Mouse (Mus musculus) layer of hippocampus, postnatal 36 days (tissue): ENCODE results near the gene Cript. TPM values are rescaled to one million over a fixed set of nuclear protein-coding genes. Genes with fewer than 3 reads are reported as not detected.

Experiments used
- DNase-seq, 2 experiments: peaks; one replicate each; pipeline ENCODE4 v3.0.0; 2022
- total RNA-seq, 2 experiments: library from RNA; stranded (reverse); gene quantifications; 2 replicates each; pipeline ENCODE4 v1.2.3; 2021

Cript gene
- total RNA-seq = 10 to 100 TPM; 57.3 to 62.1 TPM

DNA sequence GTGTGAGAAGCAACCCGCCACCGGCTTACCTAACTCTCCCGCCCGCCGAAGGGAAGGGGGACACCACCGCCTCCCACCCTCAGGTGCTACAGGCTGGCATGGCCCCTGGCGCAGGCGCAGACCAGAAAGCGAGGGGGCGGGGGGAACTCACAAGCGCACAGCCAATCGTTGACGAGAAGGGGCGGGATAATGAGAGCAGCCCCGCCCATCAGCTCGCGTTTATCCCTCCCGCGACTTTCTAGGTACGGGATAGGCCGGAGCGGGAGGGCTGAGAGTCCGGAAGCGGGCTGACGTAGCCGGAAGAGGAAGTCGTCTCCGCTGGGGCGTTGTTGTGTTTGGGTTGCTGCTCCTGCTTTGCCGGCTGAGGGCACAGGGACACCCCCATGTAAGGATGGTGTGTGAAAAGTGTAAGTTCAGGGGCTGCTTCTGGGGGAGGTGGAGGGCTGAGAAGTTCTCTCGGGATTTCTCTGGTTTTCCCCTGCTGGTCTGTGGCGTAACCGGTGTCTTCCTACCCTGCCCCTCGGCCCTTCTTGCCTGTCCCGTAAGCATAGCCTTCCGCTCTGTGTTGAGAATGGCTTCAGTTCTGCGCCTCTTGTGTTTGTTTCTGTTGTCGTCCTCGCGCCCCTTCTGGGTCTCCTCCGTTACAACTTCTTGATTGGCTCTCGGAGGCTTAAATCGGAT is at the start of gene Cript, which contains the start of gene Pigf:
Gene Cript (plus strand): TSS at position 282 of the 681 bp plus-strand sequence.
Gene Pigf (minus strand): TSS at position 138 of the 681 bp plus-strand sequence.
- DNase-seq = peak; percentile 96 to 97

DNA sequence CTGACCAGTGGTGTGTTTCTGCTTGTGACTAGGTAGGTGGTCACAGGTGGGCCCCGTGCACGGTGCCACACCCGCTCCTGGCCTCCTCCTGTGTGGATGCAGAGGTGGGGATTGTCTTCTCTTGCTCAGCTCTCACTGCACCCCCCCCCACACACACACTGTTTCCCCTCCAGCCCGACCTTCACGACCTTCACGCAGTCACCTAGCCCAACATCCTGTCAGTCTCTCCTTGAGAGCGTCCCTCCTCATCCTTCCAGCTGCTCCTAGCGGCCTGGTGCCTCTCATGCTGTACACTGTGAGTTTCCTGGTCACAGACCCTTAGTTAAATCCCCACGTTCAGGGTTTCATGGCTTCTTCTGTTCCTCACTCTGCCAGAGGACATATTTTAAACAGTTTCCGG is 49.0 kb upstream of the Cript start:
- no peak for DNase-seq

DNA sequence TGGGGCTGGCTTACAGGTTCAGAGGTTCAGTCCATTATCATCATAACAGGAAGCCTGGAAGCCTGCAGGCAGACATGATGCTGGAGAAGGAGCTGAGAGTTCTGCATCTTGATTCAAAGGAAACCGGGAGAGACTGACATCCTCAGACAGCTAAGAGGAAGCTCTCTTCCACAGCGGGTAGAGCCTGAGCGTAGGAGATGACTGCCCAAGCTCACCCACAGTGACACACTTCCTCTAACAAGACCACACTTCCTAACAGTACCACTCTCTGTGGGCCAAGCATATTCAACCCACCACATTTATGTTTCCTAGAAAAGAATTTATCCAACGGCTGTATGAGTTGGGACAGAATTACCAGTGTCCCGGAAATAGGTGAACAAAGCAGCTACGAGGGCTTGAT is 46.9 kb upstream of the Cript start:
- DNase-seq = no peak

DNA sequence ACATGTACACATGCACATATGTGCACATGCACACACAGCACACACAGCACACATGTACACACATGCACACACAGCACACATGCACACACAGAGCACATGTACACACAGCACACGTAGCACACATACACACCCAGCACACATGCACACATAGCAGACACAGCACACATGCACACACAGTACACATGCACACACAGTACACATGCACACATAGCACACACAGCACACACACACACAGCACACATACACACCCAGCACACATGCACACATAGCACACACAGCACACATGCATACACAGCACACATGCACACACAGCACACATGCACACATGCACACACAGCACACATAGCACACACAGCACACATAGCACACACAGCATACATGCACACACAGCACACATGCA is 44.1 kb upstream of the Cript start:
- no peak for DNase-seq

DNA sequence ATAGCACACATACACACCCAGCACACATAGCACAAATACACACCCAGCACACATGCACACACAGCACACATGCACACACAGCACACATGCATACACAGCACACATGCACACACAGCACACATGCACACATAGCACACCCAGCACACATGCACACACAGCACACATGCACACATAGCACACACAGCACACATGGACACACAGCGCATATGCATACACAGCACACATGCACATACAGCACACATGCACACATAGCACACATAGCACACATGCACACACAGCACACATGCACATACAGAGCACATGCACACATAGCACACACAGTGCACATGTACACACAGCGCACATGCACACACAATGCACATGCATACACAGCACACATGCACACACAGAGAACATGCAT is 43.6 kb upstream of the Cript start:
- no peak for DNase-seq

DNA sequence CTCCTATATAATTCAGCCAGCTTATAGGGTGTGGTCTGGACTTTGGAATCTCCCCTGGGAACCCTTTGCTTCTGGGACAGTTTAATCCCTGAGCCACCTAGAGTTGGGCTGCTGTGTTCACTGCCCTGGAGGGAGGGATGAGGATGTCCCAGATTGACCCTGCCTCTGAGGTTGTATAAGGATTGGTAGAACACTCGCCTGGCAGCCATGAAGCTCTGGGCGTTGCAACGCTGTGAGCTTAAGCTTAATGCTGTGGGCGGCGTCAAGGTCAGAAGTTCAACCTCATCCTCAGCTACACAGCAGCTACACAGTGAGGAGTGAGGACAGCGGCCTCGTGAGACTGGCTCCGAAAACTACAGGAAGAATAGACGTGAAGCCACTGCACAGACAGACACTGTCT is 42.9 kb upstream of the Cript start:
- DNase-seq = no peak

DNA sequence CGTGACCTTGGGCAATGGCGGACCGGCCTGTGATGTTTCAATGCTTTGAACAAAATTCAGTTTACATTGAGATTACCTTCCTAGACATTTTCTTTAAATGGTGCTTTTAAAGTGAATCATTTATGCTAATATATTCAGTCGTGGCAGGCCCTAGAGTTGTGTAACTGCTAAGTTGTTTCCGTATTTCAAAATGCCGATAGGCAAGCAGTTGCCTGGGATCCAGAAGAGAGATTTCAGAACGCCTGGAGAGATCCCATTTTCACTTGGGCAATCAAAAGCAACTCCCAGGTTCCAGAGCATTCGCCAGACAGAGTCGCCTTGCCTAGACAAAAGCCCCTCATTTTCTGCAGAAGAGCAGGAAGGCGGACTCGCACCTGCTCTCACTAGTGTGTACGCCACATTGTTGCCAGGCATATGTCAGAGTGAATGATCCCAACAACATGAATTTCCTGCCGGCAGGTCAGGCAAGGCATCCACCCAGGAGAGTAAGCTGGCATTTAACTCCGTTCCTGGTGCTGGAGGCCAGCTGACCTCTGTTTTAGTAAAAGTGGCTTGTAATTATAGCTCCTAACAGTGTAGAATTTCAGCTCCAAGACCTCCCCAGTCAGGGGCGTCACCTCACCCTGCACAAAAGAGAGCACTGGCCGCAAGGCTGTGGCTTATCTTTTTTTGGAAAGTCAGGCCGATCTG is 38.8 kb upstream of the Cript start:
- DNase-seq = no peak

DNA sequence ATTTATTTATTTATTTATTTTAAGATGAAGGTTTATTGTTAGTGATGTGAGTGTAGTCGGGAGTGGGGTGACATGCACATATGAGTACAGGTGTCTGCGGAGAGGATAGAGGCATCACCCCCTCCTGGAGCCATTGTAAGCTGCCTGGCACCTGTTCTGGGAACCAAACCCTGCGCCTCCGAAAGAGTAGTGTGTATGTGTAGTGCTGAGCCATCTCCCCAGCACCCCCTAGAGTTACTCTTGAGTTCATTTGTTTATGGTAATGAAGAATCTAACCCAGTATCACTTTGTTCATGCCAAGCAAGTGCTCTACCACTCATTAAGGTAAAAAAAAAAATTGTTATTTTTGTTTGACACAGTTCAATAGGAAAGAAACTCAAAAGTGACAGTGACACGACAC is 37.2 kb upstream of the Cript start:
- no peak for DNase-seq

DNA sequence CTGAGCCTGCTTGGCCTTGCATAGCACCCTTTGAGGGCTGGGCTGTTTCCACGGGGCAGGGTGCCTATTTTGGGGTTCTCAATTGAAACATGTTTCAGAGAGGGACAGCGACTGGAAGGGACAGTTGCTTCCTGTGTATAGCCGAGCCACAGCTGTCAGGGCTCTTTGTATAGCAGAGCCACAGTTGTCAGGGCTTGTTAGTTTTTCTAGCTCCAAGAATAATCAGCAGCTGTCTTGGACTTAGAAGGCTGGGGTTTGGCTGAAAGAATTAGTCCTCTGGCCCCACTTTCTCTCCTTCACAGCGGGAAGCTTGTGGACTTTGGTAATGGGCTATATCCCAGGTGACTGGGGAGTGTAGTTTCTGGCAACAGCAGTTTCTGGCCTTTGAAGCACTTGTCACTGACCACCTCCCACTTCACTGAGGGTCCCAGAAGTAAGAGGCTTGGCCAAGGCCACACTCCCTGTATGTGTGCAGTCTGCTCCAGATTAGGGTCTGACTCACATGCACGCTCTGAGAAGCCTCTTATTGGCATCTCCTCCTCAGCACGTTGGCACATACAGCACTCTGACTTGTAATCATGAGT is 36.7 kb upstream of the Cript start:
- no peak for DNase-seq

DNA sequence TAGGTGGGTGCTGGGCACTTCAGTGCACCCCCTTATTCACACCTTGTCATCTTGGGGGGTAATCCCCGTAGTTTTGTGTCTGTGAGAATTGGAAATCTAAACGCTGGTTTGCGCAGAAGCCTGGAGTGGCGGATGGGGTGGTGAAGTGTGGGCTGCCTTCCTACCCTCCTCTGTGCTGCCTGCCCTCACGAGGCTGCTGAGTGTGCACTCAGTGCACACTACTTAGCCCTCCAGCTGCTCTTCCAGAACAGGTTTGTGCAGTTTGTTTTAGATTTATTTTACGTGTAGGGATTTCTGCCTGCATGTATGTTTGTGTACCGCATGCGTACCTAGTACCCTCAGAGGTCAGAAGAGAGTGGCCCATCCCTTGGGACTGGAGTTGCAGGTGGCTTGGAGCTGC is 34.0 kb upstream of the Cript start:
- no peak for DNase-seq

DNA sequence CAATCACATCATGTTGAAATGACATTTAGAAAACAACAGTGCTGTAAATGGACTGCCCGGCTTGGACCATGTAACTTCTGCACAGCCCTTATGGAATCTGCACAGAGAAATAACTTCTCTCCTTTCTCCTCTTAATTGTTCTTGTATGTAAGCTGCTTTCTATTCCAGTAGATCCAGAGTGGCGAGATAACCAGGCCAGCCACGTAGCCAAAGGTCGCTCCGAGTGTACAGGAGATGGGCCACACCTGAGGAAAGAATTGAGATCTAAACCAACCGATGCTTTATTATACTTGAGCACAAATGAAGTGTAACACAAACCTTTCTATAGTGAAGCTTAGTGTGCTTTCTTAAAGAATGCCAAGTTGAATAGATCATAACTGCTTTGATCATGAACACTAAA is 28.0 kb upstream of the Cript start:
- no peak for DNase-seq

DNA sequence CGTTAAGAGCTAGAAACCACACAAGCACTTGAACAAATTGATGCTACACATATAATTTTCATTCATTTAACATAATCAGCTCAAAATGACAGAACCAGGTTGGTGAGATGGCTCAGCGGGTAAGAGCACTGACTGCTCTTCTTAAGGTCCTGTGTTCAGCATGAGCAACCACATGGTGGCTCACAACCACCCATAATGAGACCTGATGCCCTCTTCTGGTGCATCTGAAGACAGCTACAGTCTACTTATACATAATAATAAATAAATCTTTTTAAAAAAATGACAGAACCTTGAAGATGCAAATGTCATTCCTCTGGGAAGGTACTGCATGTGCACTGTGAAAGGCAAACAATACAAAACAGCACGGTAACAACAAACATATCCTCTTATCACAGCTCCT is 16.4 kb upstream of the Cript start:
- no peak for DNase-seq

DNA sequence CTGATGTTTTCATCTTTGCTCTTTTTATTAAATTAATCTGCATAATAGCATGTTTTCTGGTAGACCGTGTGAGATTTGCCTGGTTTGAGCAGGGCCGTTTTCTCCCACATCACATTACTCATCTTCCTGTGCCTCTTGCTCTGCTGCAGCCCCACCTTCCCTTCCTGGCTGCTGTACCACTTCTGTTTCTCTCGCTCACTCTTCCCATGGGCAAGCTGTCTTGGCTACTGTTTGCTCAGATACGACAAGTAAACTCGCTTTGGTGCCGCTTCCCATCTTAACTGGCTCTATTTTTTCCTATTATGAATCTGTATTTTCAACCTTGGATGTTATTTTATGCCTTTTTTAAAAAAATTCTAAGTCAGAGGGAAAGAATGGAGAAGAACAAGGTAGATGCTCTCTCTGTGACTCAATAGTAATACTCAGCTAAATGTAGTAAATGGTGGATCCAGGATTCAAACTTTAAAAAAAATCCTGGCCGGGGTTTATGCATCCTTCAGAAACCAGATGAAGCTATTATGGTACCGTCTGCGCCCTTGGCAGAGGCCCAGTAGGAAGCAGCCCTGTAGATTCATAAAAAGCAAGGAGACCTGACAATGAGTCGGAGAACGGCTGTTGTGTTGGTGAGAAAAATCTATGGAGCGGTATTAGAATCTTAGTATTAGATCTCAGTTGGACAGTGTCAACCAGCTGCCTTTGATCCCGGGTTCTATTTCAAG is 13.9 kb upstream of the Cript start:
- peak; percentile 65 to 73 for DNase-seq

DNA sequence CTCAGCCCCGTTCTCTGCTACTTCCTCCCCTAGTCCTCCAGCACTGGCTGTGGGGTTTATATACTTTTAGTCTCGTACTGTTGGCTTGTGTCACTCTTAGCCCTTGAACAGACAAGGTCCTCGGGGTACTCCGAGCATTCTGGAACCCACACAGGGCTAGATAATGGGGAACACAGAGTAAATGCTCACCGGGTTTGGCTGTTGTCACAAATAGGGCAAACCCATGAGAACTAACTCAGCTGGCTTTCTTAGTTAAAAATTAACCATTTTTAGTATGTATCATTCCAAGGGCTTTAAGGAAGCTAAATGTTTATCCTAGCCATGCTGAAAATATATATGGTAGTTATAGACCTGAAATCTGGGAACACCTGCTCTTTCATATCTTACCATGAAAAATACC is 5.7 kb upstream of the Cript start:
- no peak for DNase-seq

DNA sequence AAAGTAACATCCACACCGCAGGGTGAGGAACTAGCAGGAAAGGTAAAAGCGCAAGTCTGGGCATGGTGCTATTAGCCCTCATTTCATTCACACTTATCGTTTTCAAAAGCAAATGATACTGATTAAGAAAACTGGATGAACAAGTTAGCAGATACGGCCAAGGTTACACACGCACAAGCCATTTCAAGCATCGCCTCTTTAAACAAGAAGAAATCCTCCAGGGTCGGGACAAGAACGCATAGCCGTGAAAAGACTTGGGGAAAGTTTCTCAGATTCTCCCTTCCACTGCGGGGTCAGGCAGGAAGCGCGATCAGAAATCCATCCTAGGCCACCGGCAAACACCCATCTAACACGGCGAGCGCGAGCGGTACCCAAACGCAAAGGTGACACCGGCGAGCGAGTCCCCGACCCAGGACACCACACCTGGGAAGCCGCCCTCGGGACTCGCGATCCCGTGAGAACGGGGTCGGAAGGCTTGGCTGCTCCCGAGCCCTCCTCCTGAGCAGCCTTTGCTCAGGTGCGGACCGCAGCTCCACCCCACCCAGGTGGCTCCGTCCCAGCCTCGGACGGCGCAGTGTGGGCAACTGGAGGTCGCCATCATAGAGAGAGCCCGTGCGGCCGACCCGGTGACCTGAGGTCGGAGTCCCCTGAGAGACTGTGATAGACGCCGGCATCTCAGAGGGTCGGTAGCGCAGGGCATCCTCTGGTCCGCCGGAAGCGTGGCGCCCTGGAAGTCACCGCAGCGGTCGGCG is 683 bp upstream of the Cript start:
- no peak for DNase-seq

DNA sequence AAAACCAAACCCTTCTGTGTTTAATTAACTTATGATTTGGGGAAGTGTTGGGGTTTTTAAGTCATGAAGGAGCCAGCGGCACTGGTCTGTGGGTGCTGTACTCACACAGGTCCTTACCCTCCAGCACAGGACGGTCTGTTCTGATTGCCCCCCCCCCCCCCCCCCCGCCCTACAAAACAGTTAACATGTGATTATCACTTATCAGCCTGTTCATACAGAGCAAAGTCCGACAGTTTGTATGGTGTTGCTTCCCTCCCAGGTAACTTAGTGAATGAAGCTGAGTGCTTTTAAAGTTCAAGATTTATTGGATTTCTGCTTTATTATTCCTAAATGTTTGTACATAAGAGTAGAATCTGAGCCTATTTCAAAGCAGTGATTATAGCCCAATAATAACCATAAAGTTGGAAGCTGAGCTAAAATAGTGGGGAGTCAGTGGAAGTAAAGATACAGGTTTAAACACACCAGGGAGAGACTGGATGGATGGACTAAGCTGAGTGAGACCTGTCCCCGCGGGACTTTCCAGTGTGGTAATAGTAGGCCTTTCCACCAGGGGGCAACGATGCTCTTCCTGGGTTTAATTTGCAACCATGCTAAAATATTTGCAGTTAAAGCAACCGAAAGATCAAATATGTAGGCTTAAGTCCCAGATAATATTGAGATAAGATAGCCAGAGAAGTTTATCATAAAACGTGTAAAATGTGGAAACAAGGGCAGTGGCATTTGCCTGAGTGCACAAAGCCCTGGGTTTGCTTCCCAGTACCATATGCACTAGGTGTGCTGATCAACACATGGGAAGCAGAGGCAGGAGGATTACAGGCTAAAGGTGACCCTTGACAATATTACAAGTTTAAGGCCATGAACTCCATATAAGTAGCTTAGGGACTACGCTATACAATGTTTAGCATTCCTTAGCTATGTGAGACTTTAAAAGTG is 11.1 kb downstream of the Cript start:
- DNase-seq = no peak

DNA sequence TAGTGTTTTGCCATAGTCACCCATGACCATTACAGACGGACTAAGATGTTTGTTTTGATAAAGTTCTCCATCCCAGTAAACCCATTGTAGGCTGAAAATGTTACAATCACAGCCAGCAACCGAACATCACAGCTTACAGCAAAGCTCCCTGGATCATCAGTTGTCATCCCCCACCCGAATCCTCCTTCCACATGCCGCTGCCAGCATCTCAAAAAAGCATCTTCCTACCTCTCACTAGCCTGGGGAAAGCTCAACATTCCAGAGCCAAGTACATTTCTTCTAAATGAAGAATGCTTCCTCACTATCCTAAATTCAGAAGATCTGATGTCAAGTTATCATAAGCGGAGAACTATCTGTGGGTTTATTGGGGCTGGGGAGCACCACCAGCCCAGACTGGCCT is 13.1 kb downstream of the Cript start:
- no peak for DNase-seq

DNA sequence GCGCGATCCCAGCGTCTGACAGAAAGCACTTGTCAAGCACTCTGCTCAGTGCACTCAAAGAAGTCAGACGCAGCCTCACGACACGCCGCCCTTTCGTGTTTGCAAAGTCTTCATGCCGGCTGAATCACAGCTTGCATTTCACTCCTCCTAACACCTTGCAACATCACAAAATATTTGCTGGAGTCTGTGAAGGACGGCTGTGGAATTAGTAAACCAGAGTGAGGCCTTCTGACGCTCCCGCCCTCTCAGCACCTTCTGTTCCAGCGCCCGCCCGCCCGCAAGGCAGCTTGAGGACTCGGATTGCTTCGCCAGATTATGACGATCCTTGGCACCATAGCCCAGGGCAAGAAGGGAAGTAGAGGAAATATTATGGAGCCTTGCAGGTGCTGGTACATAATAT is 16.4 kb downstream of the Cript start:
- DNase-seq = peak; percentile 26 to 37

DNA sequence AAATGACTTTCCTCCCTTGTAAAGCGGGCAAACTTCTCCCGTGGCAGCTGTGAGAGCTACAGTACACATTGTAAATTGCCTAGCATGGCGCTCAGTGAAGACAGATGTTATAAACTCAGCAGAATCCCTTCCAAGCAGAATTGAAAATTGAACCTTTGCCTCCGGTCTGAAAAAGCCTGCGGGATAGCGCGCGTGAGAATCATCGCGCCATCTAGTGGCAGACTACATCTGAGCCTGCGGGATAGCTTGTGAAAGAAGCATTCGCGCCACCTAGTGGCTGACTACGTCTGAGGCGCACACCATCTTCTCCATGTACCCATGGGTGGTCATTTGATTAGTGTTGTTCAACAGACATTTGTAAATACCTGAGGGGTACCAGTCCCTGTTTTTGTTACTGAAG is 19.0 kb downstream of the Cript start:
- DNase-seq = peak; percentile 82

DNA sequence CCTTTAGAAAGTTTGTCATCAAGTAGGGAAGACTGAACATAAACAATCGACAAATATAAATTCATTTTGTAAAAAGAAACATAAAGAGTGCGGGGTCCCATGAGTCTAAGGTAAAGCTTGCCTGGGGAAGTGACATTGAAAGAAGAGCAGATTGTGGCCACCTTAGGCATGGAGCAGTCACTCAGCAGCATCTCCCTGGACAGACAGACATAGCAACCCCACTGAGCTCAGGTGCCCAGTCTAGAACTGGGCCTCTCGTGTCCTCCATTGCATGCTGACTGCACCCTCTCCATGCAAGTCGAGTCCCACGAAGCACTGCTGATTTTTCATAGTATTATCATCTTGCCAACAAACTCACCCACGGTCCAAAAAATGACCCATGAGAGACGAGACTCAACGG is 19.4 kb downstream of the Cript start:
- DNase-seq = no peak

DNA sequence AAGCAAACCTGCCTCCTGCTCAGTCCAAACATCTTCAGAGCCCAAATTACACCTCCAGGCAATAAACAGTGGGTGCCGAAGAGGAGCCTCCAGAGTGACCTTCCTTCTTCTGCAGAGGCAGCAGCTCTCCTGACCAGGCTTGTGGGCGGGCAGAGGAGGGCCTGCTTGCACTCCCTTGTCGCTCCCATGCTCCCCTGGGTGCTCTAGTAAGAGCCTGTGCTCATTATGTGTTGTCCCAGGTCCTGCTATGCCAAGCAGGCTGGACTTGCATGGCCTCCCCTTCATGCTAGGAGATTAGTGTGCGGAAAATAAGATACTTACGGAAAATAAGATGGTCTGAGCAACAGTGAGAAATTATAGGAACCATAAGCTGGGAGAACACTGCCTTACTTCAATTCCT is 24.3 kb downstream of the Cript start:
- DNase-seq = no peak
